Comparison of ENCODE assay signal across 9 mouse cellular contexts in genomic region chr6:140924319-140924981, GRCm38 (mm10).
DNase-seq lines count a peak whose midpoint lies in the region; ATAC-seq and TF ChIP-seq lines count a peak whose summit lies in the region.
"Had no signal": no experiment of that assay in that cellular context is flagged by ENCODE, and none has a peak within 500 bp of the region (broad histone marks: within the 10 kb centered on the region; RNA-seq: fewer than 3 reads in every experiment).

No protein-coding gene starts in this region.

- peak; percentile 29 for DNase-seq in gastrocnemius, adult 2 months
- no peak for DNase-seq in gastrocnemius, postnatal 25 days
- peak; percentile 55 for DNase-seq in adrenal gland, postnatal 14 days
- peak; percentile 70 for DNase-seq in embryonic facial prominence, embryonic 11.5 days (ENCODE audit: low spot score)
- DNase-seq in layer of hippocampus, postnatal 25 days (ENCODE audit: extremely low spot score in 1 of 2, low spot score in 1 of 2): peak; percentile 35 to 74
- peak; percentile 44 for DNase-seq in midbrain, embryonic 10.5 days (ENCODE audit: low spot score)
- DNase-seq in testis, postnatal 10 days (ENCODE audit: low spot score): peak; percentile 62

- H3K9me3 ChIP-seq in embryonic facial prominence, embryonic 11.5 days (replicated peaks; ENCODE audit: control insufficient read depth, low read length): no peaks in the 10 kb centered on the region
- no peaks in the 10 kb centered on the region for H3K9me3 ChIP-seq in hindbrain, embryonic 12.5 days (replicated peaks)
- H3K9me3 ChIP-seq in midbrain, embryonic 10.5 days (replicated peaks): no peaks in the 10 kb centered on the region
- H3K9me3 ChIP-seq: heart, embryonic 13.5 days had no signal

- intact Hi-C loops in gastrocnemius, adult 2 months (cut with DNase I): loop anchor here (5.0 to 10.0 kb wide), 2 partner anchors 330 to 388 kb away; no protein-coding TSS in a partner anchor

- H3K4me2 ChIP-seq in embryonic facial prominence, embryonic 11.5 days (ENCODE audit: low read depth, low read length): no peak overlapping the region
- no peak overlapping the region for H3K4me2 ChIP-seq in hindbrain, embryonic 12.5 days (replicated peaks)
- H3K4me2 ChIP-seq: heart, embryonic 13.5 days had no signal

- no peaks in the 10 kb centered on the region for H3K36me3 ChIP-seq in embryonic facial prominence, embryonic 11.5 days (replicated peaks; ENCODE audit: control insufficient read depth, insufficient read depth, low read depth, low read length)
- no peaks in the 10 kb centered on the region for H3K36me3 ChIP-seq in hindbrain, embryonic 12.5 days
- H3K36me3 ChIP-seq in midbrain, embryonic 10.5 days: no peaks in the 10 kb centered on the region
- H3K36me3 ChIP-seq: heart, embryonic 13.5 days had no signal

- TF ChIP-seq CTCF in gastrocnemius, adult 2 months (IDR thresholded peaks at IDR 0.05): peak; percentile 72

- no peak overlapping the region for H3K9ac ChIP-seq in embryonic facial prominence, embryonic 11.5 days (replicated peaks; ENCODE audit: low read length)
- H3K9ac ChIP-seq in hindbrain, embryonic 12.5 days: no peak overlapping the region
- H3K9ac ChIP-seq: heart, embryonic 13.5 days had no signal

- H3K4me3 ChIP-seq in gastrocnemius, adult 2 months: no peak overlapping the region
- no peak overlapping the region for H3K4me3 ChIP-seq in embryonic facial prominence, embryonic 11.5 days (ENCODE audit: low read depth, low read length)
- H3K4me3 ChIP-seq in hindbrain, embryonic 12.5 days: no peak overlapping the region
- no peak overlapping the region for H3K4me3 ChIP-seq in midbrain, embryonic 10.5 days
- H3K4me3 ChIP-seq: heart, embryonic 13.5 days had no signal

- H3K4me1 ChIP-seq in embryonic facial prominence, embryonic 11.5 days (ENCODE audit: control insufficient read depth, insufficient read depth, low read length): no peaks in the 10 kb centered on the region
- H3K4me1 ChIP-seq in hindbrain, embryonic 12.5 days: no peaks in the 10 kb centered on the region
- peaks cover 11% of the 10 kb centered on the region; the same call in 1 of the 2 replicates for H3K4me1 ChIP-seq in midbrain, embryonic 10.5 days
- H3K4me1 ChIP-seq: heart, embryonic 13.5 days had no signal

- no peaks in the 10 kb centered on the region for H3K27me3 ChIP-seq in embryonic facial prominence, embryonic 11.5 days (ENCODE audit: control insufficient read depth, insufficient read depth, low read length)
- H3K27me3 ChIP-seq in hindbrain, embryonic 12.5 days: no peaks in the 10 kb centered on the region
- no peaks in the 10 kb centered on the region for H3K27me3 ChIP-seq in midbrain, embryonic 10.5 days (ENCODE audit: low read depth, poor library complexity, severe bottlenecking)
- H3K27me3 ChIP-seq: heart, embryonic 13.5 days had no signal

- 56% methylated on average over 12 of the region's 12 CpGs for WGBS in embryonic facial prominence, embryonic 11.5 days
- WGBS in hindbrain, embryonic 12.5 days: 52% methylated on average over 12 of the region's 12 CpGs
- WGBS in midbrain, embryonic 10.5 days: 54% methylated on average over 12 of the region's 12 CpGs

- H3K27ac ChIP-seq in gastrocnemius, adult 2 months: no peak overlapping the region
- H3K27ac ChIP-seq in embryonic facial prominence, embryonic 11.5 days (replicated peaks; ENCODE audit: low read depth, low read length): no peak overlapping the region
- H3K27ac ChIP-seq in hindbrain, embryonic 12.5 days: no peak overlapping the region
- H3K27ac ChIP-seq in midbrain, embryonic 10.5 days (replicated peaks): no peak overlapping the region
- H3K27ac ChIP-seq: heart, embryonic 13.5 days had no signal

- no peak for ATAC-seq in embryonic facial prominence, embryonic 11.5 days (replicated peaks; ENCODE audit: insufficient number of reproducible peaks, low FRiP score, low TSS enrichment, low read depth)
- peak; percentile 67 for ATAC-seq in hindbrain, embryonic 12.5 days (ENCODE audit: low FRiP score)
